Mouse (Mus musculus) heart, postnatal 0 days (tissue): Measurements from ENCODE around the gene Adamts6.

ENCODE experiments used
- CTCF ChIP-seq: IDR thresholded peaks from 2 replicates; pipeline ENCODE4 v1.5.1; 2016; ENCODE audit warnings: antibody characterized with exemption, control low read depth, low read depth
- EP300 ChIP-seq: IDR thresholded peaks from 2 replicates; pipeline ENCODE4 v1.6.1; 2016; ENCODE audit warnings: antibody characterized with exemption, low read depth

GRCm38 (mm10) chr13:104516146-104516545, 228.5 kb downstream of the Adamts6 start:
- TF ChIP-seq CTCF (no peak), EP300 (no peak)
